In the genomic region with DNA sequence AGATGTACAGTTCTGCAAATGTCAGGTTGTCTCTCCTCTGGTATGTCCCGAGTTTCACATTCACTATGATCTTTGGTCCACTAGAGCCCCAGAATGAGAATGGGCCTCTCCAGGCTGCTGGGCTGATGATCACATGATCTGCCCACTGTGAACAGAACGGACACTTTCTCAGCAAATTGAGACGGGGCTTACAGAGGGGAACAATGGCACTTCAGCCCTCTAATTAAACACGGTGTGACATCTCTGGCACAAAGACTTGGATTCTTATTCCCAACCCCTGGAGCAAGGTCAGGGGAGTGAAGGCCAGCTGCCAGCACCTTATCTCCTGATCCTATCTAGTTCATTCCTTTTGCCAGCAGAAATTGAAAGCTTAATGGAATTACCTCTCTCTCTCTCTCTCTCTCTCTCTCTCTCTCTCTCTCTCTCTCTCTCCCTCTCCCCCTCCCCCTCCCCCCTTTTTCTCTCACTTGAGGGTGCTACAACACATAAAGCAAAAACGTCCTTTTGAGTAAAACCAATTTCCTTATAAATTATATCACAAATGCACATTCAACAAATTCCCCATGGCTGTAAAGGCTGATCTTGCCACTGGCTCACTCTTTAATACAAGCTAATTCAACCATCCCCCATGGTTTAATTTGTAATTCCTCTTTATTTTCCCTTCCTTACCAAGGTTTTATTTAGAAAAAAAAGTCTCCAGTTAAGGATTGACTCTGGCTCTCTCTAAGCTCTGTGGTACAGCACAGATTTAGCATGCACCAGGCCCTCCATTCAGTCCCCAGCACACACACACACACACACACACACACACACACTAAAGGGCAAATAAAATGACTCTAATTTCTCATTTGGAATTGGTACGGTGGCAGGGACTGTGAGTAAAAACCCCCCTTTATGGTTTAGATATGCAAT, we compare ENCODE assay signal across 10 mouse cellular contexts.
DNase-seq lines count a peak whose midpoint lies in the region; ATAC-seq and TF ChIP-seq lines count a peak whose summit lies in the region.
"Had no signal": no experiment of that assay in that cellular context is flagged by ENCODE, and none has a peak within 500 bp of the region (broad histone marks: within the 10 kb centered on the region; RNA-seq: fewer than 3 reads in every experiment).

No protein-coding gene starts in this region.

- no peak for TF ChIP-seq CTCF in lung, embryonic 14.5 days (IDR thresholded peaks at IDR 0.05; ENCODE audit: low read depth)
- no peak for TF ChIP-seq CTCF in lung, postnatal 0 days (IDR thresholded peaks at IDR 0.05)

- DNase-seq in lung, embryonic 14.5 days = no peak
- no peak for DNase-seq in lung, postnatal 10 days
- DNase-seq in thymus, postnatal 0 days (ENCODE audit: low spot score) = no peak
- no peak for DNase-seq in lung, postnatal 0 days (ENCODE audit: low spot score)
- no peak for DNase-seq in ovary, adult 18-20 months (ENCODE audit: low spot score)
- DNase-seq: heart, postnatal 4 days had no signal

- no peak overlapping the region for H3K9ac ChIP-seq in lung, embryonic 14.5 days
- no peak overlapping the region for H3K9ac ChIP-seq in hindbrain, embryonic 13.5 days
- no peak overlapping the region for H3K9ac ChIP-seq in limb, embryonic 15.5 days
- H3K9ac ChIP-seq in stomach, embryonic 16.5 days (ENCODE audit: low read length) = no peak overlapping the region
- no peak overlapping the region for H3K9ac ChIP-seq in lung, postnatal 0 days (replicated peaks; ENCODE audit: low read depth)

- no peak overlapping the region for H3K27ac ChIP-seq in lung, embryonic 14.5 days (ENCODE audit: low read depth)
- H3K27ac ChIP-seq in hindbrain, embryonic 13.5 days = peak overlapping the region; percentile 88
- H3K27ac ChIP-seq in limb, embryonic 15.5 days = 0 out of 2 replicates have a peak overlapping the region, but pooled peaks have one; percentile 33
- no peak overlapping the region for H3K27ac ChIP-seq in stomach, embryonic 16.5 days (ENCODE audit: low read length)
- no peak overlapping the region for H3K27ac ChIP-seq in lung, postnatal 0 days (ENCODE audit: low read length)

- TF ChIP-seq EP300 in lung, postnatal 0 days (IDR thresholded peaks at IDR 0.05) = no peak

- no peak overlapping the region for H3K4me2 ChIP-seq in lung, embryonic 14.5 days
- no peak overlapping the region for H3K4me2 ChIP-seq in hindbrain, embryonic 13.5 days
- no peak overlapping the region for H3K4me2 ChIP-seq in limb, embryonic 15.5 days
- no peak overlapping the region for H3K4me2 ChIP-seq in stomach, embryonic 16.5 days (ENCODE audit: low read depth, low read length)
- no peak overlapping the region for H3K4me2 ChIP-seq in lung, postnatal 0 days (replicated peaks; ENCODE audit: low read depth, low read length)

- no peaks in the 10 kb centered on the region for H3K36me3 ChIP-seq in lung, embryonic 14.5 days (ENCODE audit: insufficient read depth)
- H3K36me3 ChIP-seq in hindbrain, embryonic 13.5 days = no peaks in the 10 kb centered on the region
- no peaks in the 10 kb centered on the region for H3K36me3 ChIP-seq in limb, embryonic 15.5 days
- H3K36me3 ChIP-seq in stomach, embryonic 16.5 days (ENCODE audit: control insufficient read depth, insufficient read depth, low read length) = no peaks in the 10 kb centered on the region
- no peaks in the 10 kb centered on the region for H3K36me3 ChIP-seq in lung, postnatal 0 days (ENCODE audit: insufficient read depth, low read length)

- 0 out of 2 replicates have a peak, but pooled peaks cover 4% of the 10 kb centered on the region for H3K4me1 ChIP-seq in lung, embryonic 14.5 days (ENCODE audit: insufficient read depth)
- peaks cover 25% of the 10 kb centered on the region for H3K4me1 ChIP-seq in hindbrain, embryonic 13.5 days (replicated peaks)
- peaks cover 14% of the 10 kb centered on the region for H3K4me1 ChIP-seq in limb, embryonic 15.5 days
- 0 out of 2 replicates have a peak, but pooled peaks cover 6% of the 10 kb centered on the region for H3K4me1 ChIP-seq in stomach, embryonic 16.5 days (ENCODE audit: control insufficient read depth, insufficient read depth, low read length)
- no peaks in the 10 kb centered on the region for H3K4me1 ChIP-seq in lung, postnatal 0 days (ENCODE audit: insufficient read depth, low read depth, low read length)

- peak; percentile 47; the same call in 1 of the 2 replicates for ATAC-seq in lung, embryonic 14.5 days (ENCODE audit: insufficient read depth)
- peak; percentile 71 for ATAC-seq in hindbrain, embryonic 13.5 days (ENCODE audit: low FRiP score)
- peak; percentile 45; the same call in 1 of the 2 replicates for ATAC-seq in limb, embryonic 15.5 days (ENCODE audit: insufficient number of reproducible peaks, low FRiP score, low TSS enrichment, low read depth)
- peak; percentile 27; the same call in 1 of the 2 replicates for ATAC-seq in stomach, embryonic 16.5 days (ENCODE audit: insufficient read depth, low FRiP score)
- ATAC-seq in lung, postnatal 0 days = no peak

- H3K27me3 ChIP-seq in lung, embryonic 14.5 days (ENCODE audit: insufficient read depth, low read length) = no peaks in the 10 kb centered on the region
- no peaks in the 10 kb centered on the region for H3K27me3 ChIP-seq in hindbrain, embryonic 13.5 days
- no peaks in the 10 kb centered on the region for H3K27me3 ChIP-seq in limb, embryonic 15.5 days
- no peaks in the 10 kb centered on the region for H3K27me3 ChIP-seq in stomach, embryonic 16.5 days (ENCODE audit: control insufficient read depth, insufficient read depth, low read length)
- H3K27me3 ChIP-seq in lung, postnatal 0 days (replicated peaks; ENCODE audit: insufficient read depth, low read length) = no peaks in the 10 kb centered on the region
- H3K27me3 ChIP-seq: CH12.LX had no signal

- no peaks in the 10 kb centered on the region for H3K9me3 ChIP-seq in lung, embryonic 14.5 days (ENCODE audit: low read depth, low read length)
- H3K9me3 ChIP-seq in hindbrain, embryonic 13.5 days = no peaks in the 10 kb centered on the region
- no peaks in the 10 kb centered on the region for H3K9me3 ChIP-seq in limb, embryonic 15.5 days
- no peaks in the 10 kb centered on the region for H3K9me3 ChIP-seq in stomach, embryonic 16.5 days (replicated peaks; ENCODE audit: control insufficient read depth, low read length)
- H3K9me3 ChIP-seq in lung, postnatal 0 days (ENCODE audit: low read length) = no peaks in the 10 kb centered on the region

- no peak overlapping the region for H3K4me3 ChIP-seq in lung, embryonic 14.5 days (ENCODE audit: low read depth, low read length)
- no peak overlapping the region for H3K4me3 ChIP-seq in hindbrain, embryonic 13.5 days
- no peak overlapping the region for H3K4me3 ChIP-seq in limb, embryonic 15.5 days
- no peak overlapping the region for H3K4me3 ChIP-seq in stomach, embryonic 16.5 days (replicated peaks; ENCODE audit: low read length)
- no peak overlapping the region for H3K4me3 ChIP-seq in lung, postnatal 0 days (ENCODE audit: low read depth, low read length)

- whole genome bisulfite sequencing in lung, embryonic 14.5 days = 19% methylated on average over 6 of the region's 6 CpGs
- 8% methylated on average over 6 of the region's 6 CpGs for WGBS in hindbrain, embryonic 13.5 days
- WGBS in limb, embryonic 15.5 days = 22% methylated on average over 6 of the region's 6 CpGs
- WGBS in stomach, embryonic 16.5 days = 31% methylated on average over 6 of the region's 6 CpGs
- 21% methylated on average over 6 of the region's 6 CpGs for WGBS in lung, postnatal 0 days

Comparison
In these comparisons a context has a peak if more than half of its experiments do, and no peak if none do; other contexts are left out.
1. H3K27ac ChIP-seq: peak in hindbrain, embryonic 13.5 days (single experiment) and limb, embryonic 15.5 days (single experiment); none in lung, embryonic 14.5 days (single experiment), stomach, embryonic 16.5 days (single experiment) and lung, postnatal 0 days (single experiment).